In the genomic region with DNA sequence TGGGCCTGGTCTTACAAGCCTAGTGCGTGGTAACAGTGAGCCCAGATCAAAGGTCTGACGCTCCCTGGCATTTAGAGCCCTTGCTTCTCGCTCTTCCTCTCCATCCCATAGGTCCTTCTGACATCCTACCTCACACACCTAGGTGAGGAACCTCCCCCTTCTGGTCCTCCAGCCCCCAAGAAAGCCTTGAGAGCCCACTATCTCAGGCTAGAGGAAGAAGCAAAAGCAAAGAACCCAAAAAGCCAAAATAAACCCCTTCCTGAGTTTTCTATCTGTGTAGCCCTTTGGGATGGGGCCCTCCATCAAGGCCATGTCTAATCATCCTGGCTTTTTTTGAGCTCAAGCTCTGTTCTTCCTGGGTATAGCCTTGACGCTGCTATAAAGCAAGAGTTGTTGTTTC, we compare ENCODE assay signal across 28 mouse cellular contexts. TPM values are rescaled to one million over a fixed set of nuclear protein-coding genes. Genes with fewer than 3 reads are reported as not detected.
DNase-seq lines count a peak whose midpoint lies in the region; ATAC-seq and TF ChIP-seq lines count a peak whose summit lies in the region.
"Had no signal": no experiment of that assay in that cellular context is flagged by ENCODE, and none has a peak within 500 bp of the region (broad histone marks: within the 10 kb centered on the region; RNA-seq: fewer than 3 reads in every experiment).

No protein-coding gene starts in this region.

- H3K9me3 ChIP-seq in liver, embryonic 16.5 days (replicated peaks; ENCODE audit: control insufficient read depth, low read length), result no peaks in the 10 kb centered on the region
- no peaks in the 10 kb centered on the region for H3K9me3 ChIP-seq in liver, embryonic 12.5 days (replicated peaks)
- H3K9me3 ChIP-seq: embryonic facial prominence, embryonic 13.5 days; forebrain, embryonic 10.5 days; forebrain, embryonic 12.5 days; G1E had no signal

- no peak overlapping the region for H3K4me2 ChIP-seq in liver, embryonic 16.5 days (ENCODE audit: low read depth, low read length)
- H3K4me2 ChIP-seq in liver, embryonic 12.5 days, result no peak overlapping the region
- H3K4me2 ChIP-seq: embryonic facial prominence, embryonic 13.5 days; embryonic facial prominence, embryonic 15.5 days; forebrain, embryonic 12.5 days had no signal

- 65% methylated on average over 4 of the region's 4 CpGs for WGBS in liver, adult 2 months
- WGBS in liver, embryonic 16.5 days (ENCODE audit: insufficient replicate concordance), result 68% methylated on average over 4 of the region's 4 CpGs
- 69% methylated on average over 4 of the region's 4 CpGs for WGBS in liver, embryonic 12.5 days (ENCODE audit: insufficient replicate concordance)
- 94% methylated on average over 4 of the region's 4 CpGs for WGBS in cerebellum, adult 2 months

- TF ChIP-seq POLR2A in liver, adult 2 months (IDR thresholded peaks at IDR 0.05; ENCODE audit: extremely low read depth, insufficient read depth, low read length), result no peak
- TF ChIP-seq POLR2A in cerebellum, adult 2 months (IDR thresholded peaks at IDR 0.05; ENCODE audit: borderline replicate concordance, insufficient read depth, low read length), result no peak

- H3K79me2 ChIP-seq in liver, adult 2 months (ENCODE audit: control insufficient read depth, insufficient read depth, low read length), result peaks cover 13% of the 10 kb centered on the region; the same call in 1 of the 2 replicates

- H3K4me1 ChIP-seq in liver, adult 2 months (ENCODE audit: control insufficient read depth, insufficient read depth, low read length), result peaks cover 21% of the 10 kb centered on the region
- no peaks in the 10 kb centered on the region for H3K4me1 ChIP-seq in liver, embryonic 16.5 days (ENCODE audit: control insufficient read depth, low read depth, low read length)
- H3K4me1 ChIP-seq in liver, embryonic 12.5 days, result 0 out of 2 replicates have a peak, but pooled peaks cover 5% of the 10 kb centered on the region
- no peaks in the 10 kb centered on the region for H3K4me1 ChIP-seq in cerebellum, adult 2 months (ENCODE audit: control insufficient read depth, insufficient read depth, low read length)
- H3K4me1 ChIP-seq: embryonic facial prominence, embryonic 13.5 days; embryonic facial prominence, embryonic 15.5 days; forebrain, embryonic 10.5 days; forebrain, embryonic 12.5 days had no signal

- peak overlapping the region; percentile 73 for H3K27ac ChIP-seq in liver, adult 2 months (replicated peaks; ENCODE audit: insufficient read depth, low read depth, low read length)
- peak overlapping the region; percentile 76; the same call in 1 of the 2 replicates for H3K27ac ChIP-seq in liver, embryonic 16.5 days (ENCODE audit: low read length)
- H3K27ac ChIP-seq in liver, embryonic 12.5 days, result no peak overlapping the region
- H3K27ac ChIP-seq in cerebellum, adult 2 months (ENCODE audit: insufficient read depth, low read length), result no peak overlapping the region
- H3K27ac ChIP-seq: embryonic facial prominence, embryonic 13.5 days; embryonic facial prominence, embryonic 15.5 days; forebrain, embryonic 10.5 days; forebrain, embryonic 12.5 days had no signal

- peak; percentile 68 for DNase-seq in heart, adult 11 months
- DNase-seq in heart, postnatal 25 days (ENCODE audit: low spot score), result no peak
- no peak for DNase-seq in liver, adult 2 months (ENCODE audit: extremely low read depth, low read depth, low spot score)
- no peak for DNase-seq in liver
- DNase-seq in cerebellum, adult 2 months, result no peak
- DNase-seq: adrenal gland, adult 8-10 months; adrenal gland, postnatal 14 days; adrenal gland, postnatal 36 days; B cell, adult 2 months; cerebellum, adult 11 months; cerebellum, adult 18-20 months; cerebellum, adult 9-10 months; cerebellum, postnatal 10 days; cerebellum, postnatal 25 days had no signal

- intact Hi-C loops in heart, postnatal 25 days (cut with DNase I), result no loop called here

- no peaks in the 10 kb centered on the region for H3K27me3 ChIP-seq in liver, adult 2 months (ENCODE audit: control insufficient read depth, insufficient read depth, low read length)
- no peaks in the 10 kb centered on the region for H3K27me3 ChIP-seq in liver, embryonic 16.5 days (ENCODE audit: control insufficient read depth, insufficient read depth, low read depth, low read length)
- peaks cover 9% of the 10 kb centered on the region; the same call in 1 of the 2 replicates for H3K27me3 ChIP-seq in liver, embryonic 12.5 days (replicated peaks)
- H3K27me3 ChIP-seq in cerebellum, adult 2 months (ENCODE audit: control insufficient read depth, insufficient read depth, low read length), result no peaks in the 10 kb centered on the region
- H3K27me3 ChIP-seq: embryonic facial prominence, embryonic 13.5 days; embryonic facial prominence, embryonic 15.5 days had no signal

- no peak overlapping the region for H3K9ac ChIP-seq in liver, adult 2 months (ENCODE audit: low read depth, low read length)
- H3K9ac ChIP-seq in liver, embryonic 16.5 days (ENCODE audit: low read depth, low read length), result no peak overlapping the region
- H3K9ac ChIP-seq in liver, embryonic 12.5 days, result no peak overlapping the region
- H3K9ac ChIP-seq: embryonic facial prominence, embryonic 13.5 days; embryonic facial prominence, embryonic 15.5 days; forebrain, embryonic 12.5 days had no signal

- no peak overlapping the region for H3K4me3 ChIP-seq in liver, adult 2 months (ENCODE audit: insufficient read depth, low read depth, low read length)
- H3K4me3 ChIP-seq in liver, embryonic 16.5 days (ENCODE audit: low read depth, low read length), result no peak overlapping the region
- no peak overlapping the region for H3K4me3 ChIP-seq in liver, embryonic 12.5 days
- H3K4me3 ChIP-seq in cerebellum, adult 2 months (replicated peaks; ENCODE audit: insufficient read depth, low read depth, low read length), result no peak overlapping the region
- H3K4me3 ChIP-seq: embryonic facial prominence, embryonic 13.5 days; embryonic facial prominence, embryonic 15.5 days; erythroblast, embryonic 14.5 days; forebrain, embryonic 10.5 days; forebrain, embryonic 12.5 days had no signal

- peaks cover 74% of the 10 kb centered on the region for H3K36me3 ChIP-seq in liver, adult 2 months (ENCODE audit: control insufficient read depth, insufficient read depth, low read length)
- no peaks in the 10 kb centered on the region for H3K36me3 ChIP-seq in liver, embryonic 16.5 days (ENCODE audit: control insufficient read depth, insufficient read depth)
- H3K36me3 ChIP-seq in liver, embryonic 12.5 days, result no peaks in the 10 kb centered on the region
- H3K36me3 ChIP-seq: embryonic facial prominence, embryonic 13.5 days; embryonic facial prominence, embryonic 15.5 days; forebrain, embryonic 10.5 days; forebrain, embryonic 12.5 days; G1E had no signal

- no peak for TF ChIP-seq CTCF in liver, adult 2 months (IDR thresholded peaks at IDR 0.05; ENCODE audit: low read depth, low read length)
- no peak for TF ChIP-seq CTCF in cerebellum, adult 2 months (IDR thresholded peaks at IDR 0.05; ENCODE audit: borderline replicate concordance, insufficient read depth, low read depth, low read length)

- ATAC-seq in liver, embryonic 16.5 days (ENCODE audit: low read depth), result no peak
- ATAC-seq in liver, embryonic 12.5 days, result no peak
- ATAC-seq: activated CD4-positive, CD25-positive, alpha-beta regulatory T cell, adult 4 months; CD4-positive, CD25-positive, alpha-beta regulatory T cell, adult 4 months; forebrain, embryonic 14.5 days; forebrain, embryonic 16.5 days; Patski had no signal

RNA-seq across cellular contexts. Expression of gene Cdpf1, which starts 23.4 kb away (rescaled TPM):
- total RNA-seq in heart, postnatal 25 days (2021), result 10 to 100 TPM; 29.6 to 31.8 TPM
- total RNA-seq in liver, adult 2 months (2014; rRNA removed), result 10.1 and 11.6 TPM in 2 replicates
- polyA plus RNA-seq in liver, adult 2 months (2012; rRNA removed), result 18.3 and 19.6 TPM in 2 replicates
- polyA plus RNA-seq in liver, embryonic 16.5 days (2015; fragmentation: Nextera tagmentation; extraction: Ambion mirVana), result 17.2 and 18.6 TPM in 2 replicates
- 28.6 and 29.4 TPM in 2 replicates for polyA plus RNA-seq in liver, embryonic 12.5 days (2016; fragmentation: Nextera tagmentation; extraction: Ambion mirVana)
- polyA plus RNA-seq in cerebellum, adult 2 months (2012; rRNA removed), result 21.6 and 24.1 TPM in 2 replicates

RNA-seq across cellular contexts. Expression of gene Pkdrej, which starts 33.5 kb away (rescaled TPM):
- 1 to 10 TPM; 2.6 to 2.7 TPM for total RNA-seq in heart, postnatal 25 days (2021)
- total RNA-seq in liver, adult 2 months (2014; rRNA removed), result under 0.01 and 0.09 TPM in 2 replicates
- polyA plus RNA-seq in liver, adult 2 months (2012; rRNA removed), result 0.01 TPM in 2 replicates
- 0.09 TPM in 2 replicates for polyA plus RNA-seq in liver, embryonic 16.5 days (2015; fragmentation: Nextera tagmentation; extraction: Ambion mirVana)
- polyA plus RNA-seq in liver, embryonic 12.5 days (2016; fragmentation: Nextera tagmentation; extraction: Ambion mirVana), result 0.07 and 0.12 TPM in 2 replicates
- 0.21 and 0.25 TPM in 2 replicates for polyA plus RNA-seq in cerebellum, adult 2 months (2012; rRNA removed)
- total RNA-seq: CH12.LX had no signal
- polyA plus RNA-seq: activated CD4-positive, CD25-positive, alpha-beta regulatory T cell, adult 4 months; CD4-positive, CD25-positive, alpha-beta regulatory T cell, adult 4 months; erythroblast, embryonic 14.5 days; G1E had no signal

RNA-seq across cellular contexts. Expression of gene Ttc38, which starts 44.1 kb away (rescaled TPM):
- 10 to 100 TPM; 14.8 to 16.5 TPM for total RNA-seq in heart, postnatal 25 days (2021)
- 52.4 and 59.5 TPM in 2 replicates for total RNA-seq in liver, adult 2 months (2014; rRNA removed)
- 19.1 and 37.2 TPM in 2 replicates for polyA plus RNA-seq in liver, adult 2 months (2012; rRNA removed)
- 8.9 and 10.7 TPM in 2 replicates for polyA plus RNA-seq in liver, embryonic 16.5 days (2015; fragmentation: Nextera tagmentation; extraction: Ambion mirVana)
- 5.2 and 6.0 TPM in 2 replicates for polyA plus RNA-seq in liver, embryonic 12.5 days (2016; fragmentation: Nextera tagmentation; extraction: Ambion mirVana)
- polyA plus RNA-seq in cerebellum, adult 2 months (2012; rRNA removed), result 5.1 and 6.1 TPM in 2 replicates

RNA-seq across cellular contexts. Expression of gene Ppara, which starts 53.3 kb away (rescaled TPM):
- 10 to 100 TPM; 44.7 to 58.8 TPM for total RNA-seq in heart, postnatal 25 days (2021)
- 184 and 206 TPM in 2 replicates for total RNA-seq in liver, adult 2 months (2014; rRNA removed)
- polyA plus RNA-seq in liver, adult 2 months (2012; rRNA removed), result 36.2 and 39.8 TPM in 2 replicates
- 41.8 and 51.3 TPM in 2 replicates for polyA plus RNA-seq in liver, embryonic 16.5 days (2015; fragmentation: Nextera tagmentation; extraction: Ambion mirVana)
- 5.7 TPM in 2 replicates for polyA plus RNA-seq in liver, embryonic 12.5 days (2016; fragmentation: Nextera tagmentation; extraction: Ambion mirVana)
- polyA plus RNA-seq in cerebellum, adult 2 months (2012; rRNA removed), result 1.1 and 1.5 TPM in 2 replicates
- total RNA-seq: CH12.LX had no signal
- polyA plus RNA-seq: erythroblast, embryonic 14.5 days; G1E had no signal

Comparison
In these comparisons a context has a peak if more than half of its experiments do, and no peak if none do; other contexts are left out.
1. H3K27ac ChIP-seq: peak in liver, adult 2 months (single experiment) and liver, embryonic 16.5 days (single experiment); none in liver, embryonic 12.5 days (single experiment) and cerebellum, adult 2 months (single experiment).